ENCODE assay signal across 7 mouse cellular contexts in genomic region chr2:92296402-92296801, GRCm38 (mm10).
DNase-seq lines count a peak whose midpoint lies in the region; ATAC-seq and TF ChIP-seq lines count a peak whose summit lies in the region.

No protein-coding gene starts in this region.

- no peaks in the 10 kb centered on the region for H3K27me3 ChIP-seq in megakaryocyte, embryonic 14.5 days (replicated peaks)

- DNase-seq in MEL-GATA-1-ER (ENCODE audit: extremely low read depth, low read depth), result peak; percentile 86
- peak; percentile 79 for DNase-seq in heart, postnatal 36 days
- peak; percentile 72 to 88 for DNase-seq in layer of hippocampus, postnatal 14 days (ENCODE audit: low spot score in 2 of 2)
- DNase-seq in skeletal muscle tissue, adult 2 months (ENCODE audit: low read depth, low spot score), result peak; percentile 71

- WGBS in bone marrow, adult 2 months, result 1% methylated on average over 6 of the region's 6 CpGs

- H3K36me3 ChIP-seq in megakaryocyte, embryonic 14.5 days (replicated peaks; ENCODE audit: low read length), result peaks cover 10% of the 10 kb centered on the region

- no peak overlapping the region for H3K4me3 ChIP-seq in bone marrow, adult 2 months (replicated peaks; ENCODE audit: control insufficient read depth, low read depth, low read length)
- peak overlapping the region; percentile 50 for H3K4me3 ChIP-seq in megakaryocyte, embryonic 14.5 days (replicated peaks)

- H3K4me1 ChIP-seq in bone marrow, adult 2 months (ENCODE audit: control insufficient read depth, insufficient read depth, low read length), result peaks cover 2% of the 10 kb centered on the region; the same call in 1 of the 2 replicates
- H3K4me1 ChIP-seq in megakaryocyte, embryonic 14.5 days, result peaks cover 52% of the 10 kb centered on the region

- no peaks in the 10 kb centered on the region for H3K9me3 ChIP-seq in megakaryocyte, embryonic 14.5 days

- peak; percentile 69; the same call in 1 of the 2 replicates for ATAC-seq in erythroblast, adult 5-6 weeks (replicated peaks; ENCODE audit: low FRiP score, poor library complexity, severe bottlenecking)

- no peak for TF ChIP-seq POLR2A in bone marrow, adult 2 months (IDR thresholded peaks at IDR 0.05; ENCODE audit: borderline replicate concordance, control insufficient read depth, low read depth, low read length)

- intact Hi-C loops in heart, postnatal 36 days (cut with DNase I), result loop anchor here (2.0 kb wide), 2 partner anchors 34 to 142 kb away; no protein-coding TSS in a partner anchor

- H3K27ac ChIP-seq in bone marrow, adult 2 months (ENCODE audit: control insufficient read depth, insufficient read depth, low read depth, low read length, poor library complexity), result no peak overlapping the region

- TF ChIP-seq CTCF in bone marrow, adult 2 months (IDR thresholded peaks at IDR 0.05; ENCODE audit: control insufficient read depth, insufficient read depth, low read length), result peak; percentile 65
